Mouse (Mus musculus): ENCODE results near the gene Pml. TPM values are rescaled to one million over a fixed set of nuclear protein-coding genes. Genes with fewer than 3 reads are reported as not detected.

Pml gene
- total RNA-seq, 2 experiments from 2014 or later: 38.1 to 134 TPM

DNA sequence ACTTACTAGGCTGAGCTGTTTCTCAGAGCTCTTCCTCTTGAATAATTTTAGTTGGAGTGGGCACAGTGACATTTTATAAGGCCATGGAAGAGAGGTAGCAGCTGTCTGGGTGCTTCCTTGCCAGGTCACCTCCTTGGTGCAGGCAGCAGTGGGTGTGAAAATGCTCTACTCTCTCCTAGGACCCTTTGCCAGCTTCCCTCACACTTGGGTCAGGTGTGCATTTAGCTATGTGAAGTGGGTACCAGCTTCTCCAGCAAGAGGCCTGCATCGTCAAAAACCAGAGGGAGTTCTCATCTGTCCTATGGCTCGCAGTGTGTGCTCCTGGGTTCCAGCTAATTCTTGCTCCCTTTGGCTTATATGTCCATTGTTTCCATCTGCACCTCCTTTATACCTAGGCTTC, 70.2 kb downstream of the Pml start:
- no peak for ATAC-seq (replicated peaks; ENCODE audit: low FRiP score, low TSS enrichment, poor library complexity, severe bottlenecking)

DNA sequence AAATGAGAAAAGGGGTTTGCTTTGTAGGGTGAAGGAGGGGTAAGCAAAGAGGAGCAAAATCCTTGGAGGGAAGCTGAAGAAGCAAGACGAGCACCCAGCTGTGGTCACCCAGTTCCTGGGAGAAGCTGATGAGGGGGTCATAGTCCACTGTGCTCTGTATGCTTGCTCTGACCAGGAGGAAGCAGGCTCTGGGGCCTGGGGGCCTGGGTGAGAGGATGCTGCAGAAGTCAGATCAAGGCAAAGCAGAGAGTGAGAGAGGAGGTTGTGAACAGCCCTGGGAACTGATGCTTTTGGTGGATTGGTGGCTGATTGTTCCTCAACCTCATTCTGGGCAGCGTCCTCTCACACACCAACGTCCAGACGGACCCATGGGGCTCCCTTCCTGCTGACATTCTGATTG, 72.4 kb downstream of the Pml start:
- ATAC-seq (replicated peaks; ENCODE audit: low FRiP score, low TSS enrichment, poor library complexity, severe bottlenecking): no peak

DNA sequence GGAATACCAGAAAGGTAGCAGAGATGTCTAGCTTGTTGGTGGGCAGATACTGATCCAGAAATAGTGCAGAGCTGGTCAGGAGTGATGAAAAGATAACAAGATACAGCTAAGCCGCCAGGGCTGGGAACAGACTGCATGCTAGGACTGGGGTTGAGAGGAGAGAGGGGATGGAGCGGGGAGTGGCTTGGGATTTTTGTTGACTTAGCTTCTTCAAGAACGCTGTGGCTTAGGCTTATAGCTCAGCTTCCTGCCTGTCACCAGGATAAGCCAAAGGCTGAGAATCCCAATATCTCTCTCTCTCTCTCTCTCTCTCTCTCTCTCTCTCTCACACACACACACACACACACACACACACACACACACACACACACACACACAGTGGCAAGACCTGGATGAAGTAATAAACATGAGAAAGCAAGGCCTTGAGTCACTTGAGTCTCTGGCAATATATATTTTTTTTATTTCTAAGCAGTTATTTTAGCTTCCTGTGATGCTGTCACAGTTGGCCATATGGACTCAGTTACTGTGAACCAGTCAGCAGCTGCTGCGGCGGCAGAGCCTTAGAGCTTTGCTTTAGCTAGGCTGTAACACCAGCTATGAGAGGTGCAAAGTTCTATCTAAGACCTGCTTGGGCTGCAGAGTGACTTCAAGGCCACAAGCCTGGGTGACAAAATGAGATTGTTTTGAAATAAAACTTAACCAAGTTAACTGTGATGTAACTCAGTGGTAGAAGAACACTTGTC, 73.7 kb downstream of the Pml start:
- ATAC-seq (replicated peaks; ENCODE audit: low FRiP score, low TSS enrichment, poor library complexity, severe bottlenecking): no peak

DNA sequence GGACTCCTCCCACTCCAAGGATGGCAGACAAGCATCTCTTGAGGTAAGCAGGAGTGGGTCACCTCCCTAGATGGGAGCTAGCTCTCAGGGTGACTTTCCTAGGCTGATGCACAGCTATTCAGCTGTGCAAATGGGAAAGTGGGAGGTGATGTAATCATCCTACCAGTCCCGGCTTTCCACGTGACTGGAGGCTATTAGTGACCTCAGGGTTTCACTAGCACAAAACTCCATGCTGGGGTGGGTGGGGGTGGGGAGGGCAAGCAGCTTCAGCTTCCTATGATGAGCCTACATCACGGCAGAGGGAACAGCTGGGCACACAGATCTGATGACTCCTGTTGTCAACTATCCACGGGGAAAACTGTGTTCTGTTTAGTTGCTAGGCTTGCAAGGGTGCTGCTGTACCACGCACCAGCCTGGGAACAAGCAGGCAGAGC, 74.8 kb downstream of the Pml start:
- ATAC-seq (replicated peaks; ENCODE audit: low FRiP score, low TSS enrichment, poor library complexity, severe bottlenecking): no peak

DNA sequence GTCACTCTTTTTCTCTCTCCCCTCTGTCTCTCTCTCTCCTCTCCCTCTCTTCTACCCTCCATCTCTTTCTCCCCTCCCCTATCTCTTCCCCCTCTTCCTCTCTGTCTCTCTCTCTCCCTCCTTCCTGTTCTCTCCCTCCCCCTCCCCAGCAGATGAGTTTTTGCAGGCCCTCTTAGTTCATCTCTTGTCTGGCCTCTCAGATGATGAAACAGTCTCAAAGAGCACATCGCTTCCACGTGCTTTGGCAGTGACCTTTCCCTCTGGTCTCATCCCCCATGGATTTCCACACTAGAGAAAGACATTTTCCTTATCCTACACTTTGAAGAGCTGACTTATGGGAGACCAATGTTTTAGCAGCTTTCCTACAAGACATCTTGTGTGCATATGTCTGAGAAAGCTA, 76.7 kb downstream of the Pml start:
- no peak for ATAC-seq (replicated peaks; ENCODE audit: low FRiP score, low TSS enrichment, poor library complexity, severe bottlenecking)

DNA sequence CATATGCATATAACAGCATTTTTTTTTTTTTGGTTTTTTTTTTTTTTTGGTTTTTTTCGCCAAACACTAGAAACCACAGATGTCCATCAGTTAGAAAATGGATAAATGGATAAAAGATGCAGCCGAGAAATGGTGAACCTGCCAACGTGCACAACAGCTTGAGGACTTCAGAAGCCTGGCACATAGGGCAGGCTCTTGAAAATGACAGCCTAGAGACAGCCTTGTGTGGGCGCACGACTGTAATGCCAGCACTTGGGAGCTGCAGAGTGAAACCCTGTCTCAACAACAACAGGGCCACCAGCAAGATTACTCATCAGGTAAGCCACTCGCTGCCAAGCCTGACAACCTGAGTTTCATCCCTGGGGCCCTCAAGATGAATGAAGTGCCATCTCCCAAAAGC, 80.2 kb downstream of the Pml start:
- no peak for ATAC-seq (replicated peaks; ENCODE audit: low FRiP score, low TSS enrichment, poor library complexity, severe bottlenecking)

DNA sequence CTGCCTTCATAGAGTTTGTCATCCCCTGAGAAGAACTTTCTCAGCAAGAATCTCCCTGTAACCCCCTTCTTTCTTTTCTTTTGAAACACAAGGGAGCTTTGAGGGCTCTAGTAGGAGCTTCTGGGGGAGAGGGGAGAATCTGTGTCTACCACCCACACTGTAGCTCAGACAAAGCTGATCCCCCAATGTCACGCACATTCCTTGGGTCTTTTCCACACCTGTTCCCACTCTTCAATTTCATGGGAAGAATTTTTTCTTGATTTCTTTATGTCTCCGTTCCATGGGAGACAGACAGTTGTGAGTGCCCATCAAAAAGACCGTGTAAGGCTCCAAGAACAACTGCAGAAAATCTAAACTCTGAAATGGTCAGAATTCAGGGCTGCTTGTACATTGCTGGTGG, 80.7 kb downstream of the Pml start:
- ATAC-seq (replicated peaks; ENCODE audit: low FRiP score, low TSS enrichment, poor library complexity, severe bottlenecking): no peak

Other genes starting within 250 kb of the Pml start
- gene Cyp11a1, start 243.4 kb downstream of the Pml start, total RNA-seq (2014; fragmentation: Nextera tagmentation): not detected in 2 replicates
- not detected in 2 replicates for gene Cyp11a1, start 243.4 kb downstream of the Pml start, total RNA-seq (2017)
- gene Stra6, start 186.0 kb downstream of the Pml start, total RNA-seq (2014; fragmentation: Nextera tagmentation): not detected in 2 replicates
- not detected in 2 replicates for gene Stra6, start 186.0 kb downstream of the Pml start, total RNA-seq (2017)
- not detected in 2 replicates for gene Ccdc33, start 131.0 kb downstream of the Pml start, total RNA-seq (2014; fragmentation: Nextera tagmentation)
- not detected in 2 replicates for gene Ccdc33, start 131.0 kb downstream of the Pml start, total RNA-seq (2017)
- not detected in 2 replicates for gene Islr, start 45.5 kb downstream of the Pml start, total RNA-seq (2014; fragmentation: Nextera tagmentation)
- 0.27 TPM in 1 of 2 replicates, not detected in the other for gene Islr, start 45.5 kb downstream of the Pml start, total RNA-seq (2017)
- 0.07 TPM in 1 of 2 replicates, not detected in the other for gene Islr2, start 45.5 kb downstream of the Pml start, total RNA-seq (2014; fragmentation: Nextera tagmentation)
- gene Islr2, start 45.5 kb downstream of the Pml start, total RNA-seq (2017): not detected in 2 replicates
- 4.7 and 17.9 TPM in 2 replicates for gene Stoml1, start 3.4 kb upstream of the Pml start, total RNA-seq (2014; fragmentation: Nextera tagmentation)
- 3.5 and 5.3 TPM in 2 replicates for gene Stoml1, start 3.4 kb upstream of the Pml start, total RNA-seq (2017)
- gene Loxl1, start 63.4 kb upstream of the Pml start, total RNA-seq (2014; fragmentation: Nextera tagmentation): not detected in 2 replicates
- not detected in 2 replicates for gene Loxl1, start 63.4 kb upstream of the Pml start, total RNA-seq (2017)
- gene Tbc1d21, start 120.7 kb upstream of the Pml start, total RNA-seq (2014; fragmentation: Nextera tagmentation): not detected in 2 replicates
- gene Tbc1d21, start 120.7 kb upstream of the Pml start, total RNA-seq (2017): not detected in 2 replicates
- not detected in 2 replicates for gene Insyn1, start 238.8 kb upstream of the Pml start, total RNA-seq (2014; fragmentation: Nextera tagmentation)
- gene Insyn1, start 238.8 kb upstream of the Pml start, total RNA-seq (2017): not detected in 2 replicates